Mouse (Mus musculus) kidney, adult 2 months (tissue): ENCODE data around the gene 4933415F23Rik.

Source experiments
- CTCF ChIP-seq: fragments of 200-500 bp; conservative IDR thresholded peaks from 2 replicates; pipeline ENCODE4 v1.5.1; 2011; ENCODE audit warnings: low read depth, mild to moderate bottlenecking, control low read depth, low read length, moderate library complexity, mixed read lengths; ENCODE audit not compliant: insufficient read depth, insufficient read length
- POLR2A ChIP-seq: fragments of 200-500 bp; IDR thresholded peaks from one replicate; pipeline ENCODE4 v1.6.1; 2011; ENCODE audit warnings: low read depth, low read length, control low read depth

- TF ChIP-seq CTCF = no peak
- no peak for TF ChIP-seq POLR2A
These were observed 18.8 kb upstream of the 4933415F23Rik start for GRCm38 (mm10) chr1:23120901-23121300.
